Mouse (Mus musculus): ENCODE measurements around the gene Ciao1. TPM values are rescaled to one million over a fixed set of nuclear protein-coding genes. Genes with fewer than 3 reads are reported as not detected.

The Ciao1 gene
- polyA plus RNA-seq, 1 experiment from 2014 or later: 63.1 TPM

Other genes starting within 250 kb of the Ciao1 start
- gene Ap4e1, start 239.1 kb downstream of the Ciao1 start, polyA plus RNA-seq (2015; fragmentation: Nextera tagmentation; extraction: Ambion mirVana): 11.3 and 13.1 TPM in 2 replicates
- gene Blvra, start 177.2 kb downstream of the Ciao1 start, polyA plus RNA-seq (2015; fragmentation: Nextera tagmentation; extraction: Ambion mirVana): 55.4 and 63.4 TPM in 2 replicates
- gene Ncaph, start 113.9 kb downstream of the Ciao1 start, polyA plus RNA-seq (2015; fragmentation: Nextera tagmentation; extraction: Ambion mirVana): 80.3 and 81.6 TPM in 2 replicates
- 27.1 and 32.0 TPM in 2 replicates for gene Itpripl1, start 104.4 kb downstream of the Ciao1 start, polyA plus RNA-seq (2015; fragmentation: Nextera tagmentation; extraction: Ambion mirVana)
- 2.3 and 2.9 TPM in 2 replicates for gene 1810024B03Rik, start 39.5 kb downstream of the Ciao1 start, polyA plus RNA-seq (2015; fragmentation: Nextera tagmentation; extraction: Ambion mirVana)
- gene Snrnp200, start 39.4 kb downstream of the Ciao1 start, polyA plus RNA-seq (2015; fragmentation: Nextera tagmentation; extraction: Ambion mirVana): 64.0 and 66.7 TPM in 2 replicates
- gene Tmem127, start 92 bp upstream of the Ciao1 start, polyA plus RNA-seq (2015; fragmentation: Nextera tagmentation; extraction: Ambion mirVana): 26.8 and 29.4 TPM in 2 replicates
- 67.0 and 69.1 TPM in 2 replicates for gene Stard7, start 22.4 kb upstream of the Ciao1 start, polyA plus RNA-seq (2015; fragmentation: Nextera tagmentation; extraction: Ambion mirVana)
- gene Dusp2, start 88.3 kb upstream of the Ciao1 start, polyA plus RNA-seq (2015; fragmentation: Nextera tagmentation; extraction: Ambion mirVana): 6.7 and 8.3 TPM in 2 replicates
- 0.30 and 0.76 TPM in 2 replicates for gene Astl, start 90.8 kb upstream of the Ciao1 start, polyA plus RNA-seq (2015; fragmentation: Nextera tagmentation; extraction: Ambion mirVana)
- 0.39 and 0.51 TPM in 2 replicates for gene Adra2b, start 115.4 kb upstream of the Ciao1 start, polyA plus RNA-seq (2015; fragmentation: Nextera tagmentation; extraction: Ambion mirVana)
- gene Gpat2, start 177.4 kb upstream of the Ciao1 start, polyA plus RNA-seq (2015; fragmentation: Nextera tagmentation; extraction: Ambion mirVana): 0.12 and 0.13 TPM in 2 replicates
- 31.9 and 34.8 TPM in 2 replicates for gene Fahd2a, start 196.7 kb upstream of the Ciao1 start, polyA plus RNA-seq (2015; fragmentation: Nextera tagmentation; extraction: Ambion mirVana)